Comparison of ENCODE assay signal across 12 mouse cellular contexts in genomic region chr17:7386016-7386415, GRCm38 (mm10). TPM values are rescaled to one million over a fixed set of nuclear protein-coding genes. Genes with fewer than 3 reads are reported as not detected.
"Had no signal": no experiment of that assay in that cellular context is flagged by ENCODE, and none has a peak within 500 bp of the region (broad histone marks: within the 10 kb centered on the region; RNA-seq: fewer than 3 reads in every experiment).

No protein-coding gene starts in this region.

RNA-seq across cellular contexts. Expression of gene Unc93a2, which starts 0.8 kb away (rescaled TPM):
- polyA plus RNA-seq: kidney, embryonic 14.5 days; limb, embryonic 13.5 days; liver, embryonic 11.5 days; lung, postnatal 0 days; neural tube, embryonic 14.5 days; spleen, adult 2 months; stomach, embryonic 15.5 days had no signal

RNA-seq across cellular contexts. Expression of gene Gm49630, which starts 14.2 kb away (rescaled TPM):
- polyA plus RNA-seq: kidney, embryonic 14.5 days; limb, embryonic 13.5 days; liver, embryonic 11.5 days; liver, embryonic 15.5 days; lung, adult 2 months; lung, postnatal 0 days; midbrain, embryonic 15.5 days; neural tube, embryonic 14.5 days; spleen, adult 2 months; stomach, embryonic 15.5 days; thymus, adult 2 months; urinary bladder, adult 2 months had no signal

RNA-seq across cellular contexts. Expression of gene Ttll2, which starts 33.5 kb away (rescaled TPM):
- polyA plus RNA-seq: kidney, embryonic 14.5 days; limb, embryonic 13.5 days; liver, embryonic 11.5 days; lung, postnatal 0 days; midbrain, embryonic 15.5 days; neural tube, embryonic 14.5 days; spleen, adult 2 months; stomach, embryonic 15.5 days; thymus, adult 2 months; urinary bladder, adult 2 months had no signal
